Mouse (Mus musculus) embryonic facial prominence, embryonic 11.5 days (tissue): ENCODE results near the gene Agbl3. TPM values are rescaled to one million over a fixed set of nuclear protein-coding genes. Genes with fewer than 3 reads are reported as not detected.

ENCODE experiments used
- ATAC-seq: fragments of 200-750 bp; cut with Nextera tagmentation; replicated peaks from 2 replicates; pipeline ENCODE4 v1.8.0; 2017; ENCODE audit warnings: low read depth; ENCODE audit not compliant: insufficient number of reproducible peaks, low FRiP score, low TSS enrichment
- DNase-seq: peaks from one replicate; pipeline ENCODE4 v3.0.0-alpha.2; 2015; ENCODE audit warnings: low spot score
- H3K27ac ChIP-seq: fragments of 300-500 bp; sonication (generic); replicated peaks from 2 replicates; pipeline ENCODE4 v1.5.1; 2014; ENCODE audit warnings: mild to moderate bottlenecking, low read depth, low read length, control low read depth
- H3K27me3 ChIP-seq: fragments of 300-500 bp; sonication (generic); 2 replicates; pipeline ENCODE4 v1.6.1; 2014; ENCODE audit warnings: mild to moderate bottlenecking, low read length, moderate library complexity, mixed read lengths; ENCODE audit not compliant: control insufficient read depth, insufficient read depth
- H3K36me3 ChIP-seq: fragments of 300-500 bp; sonication (generic); replicated peaks from 2 replicates; pipeline ENCODE4 v1.6.1; 2014; ENCODE audit warnings: low read depth, mild to moderate bottlenecking, low read length, moderate library complexity, mixed read lengths; ENCODE audit not compliant: control insufficient read depth, insufficient read depth
- H3K4me1 ChIP-seq: fragments of 300-500 bp; sonication (generic); 2 replicates; pipeline ENCODE4 v1.6.1; 2014; ENCODE audit warnings: low read length, mixed read lengths; ENCODE audit not compliant: control insufficient read depth, insufficient read depth
- H3K4me2 ChIP-seq: fragments of 300-500 bp; sonication (generic); 2 replicates; pipeline ENCODE4 v1.6.1; 2014; ENCODE audit warnings: low read depth, mild to moderate bottlenecking, control low read depth, low read length, moderate library complexity
- H3K4me3 ChIP-seq: fragments of 300-500 bp; sonication (generic); 2 replicates; pipeline ENCODE4 v1.5.1; 2014; ENCODE audit warnings: low read depth, low read length, control low read depth
- H3K9ac ChIP-seq: fragments of 300-500 bp; sonication (generic); replicated peaks from 2 replicates; pipeline ENCODE4 v1.6.1; 2014; ENCODE audit warnings: mild to moderate bottlenecking, control low read depth, low read length
- H3K9me3 ChIP-seq: fragments of 300-500 bp; sonication (generic); replicated peaks from 2 replicates; pipeline ENCODE4 v1.6.1; 2016; ENCODE audit warnings: mild to moderate bottlenecking, low read length, inconsistent platforms, mixed read lengths; ENCODE audit not compliant: control insufficient read depth
- WGBS: fragments of 180-500 bp; shearing (Covaris S2); extraction: QIAGEN DNeasy Blood & Tissue Kit; methylation state at CpG from one replicate; pipeline ENCODE4 v1.1.7; 2014; 5-methylcytosine and 5-hydroxymethylcytosine counted together
- polyA plus RNA-seq: library from polyadenylated mRNA; unstranded; fragments of >200 nt; fragmentation: Nextera tagmentation; extraction: Ambion mirVana; gene quantifications from 2 replicates; pipeline ENCODE4 v1.2.1, GENCODE M21; 2014

The Agbl3 gene
- polyA plus RNA-seq, 1 experiment from 2014 or later, result 5.2 TPM

GRCm38 (mm10) chr6:34770491-34770890 lies 9.7 kb upstream of the Agbl3 start:
- H3K27ac ChIP-seq, result no peak overlapping the region
- DNase-seq, result no peak
- H3K4me2 ChIP-seq, result no peak overlapping the region
- WGBS, result 91% methylated on average over 6 of the region's 6 CpGs
- H3K27me3 ChIP-seq, result no peaks in the 10 kb centered on the region
- H3K9ac ChIP-seq, result no peak overlapping the region
- H3K9me3 ChIP-seq, result no peaks in the 10 kb centered on the region
- no peaks in the 10 kb centered on the region for H3K4me1 ChIP-seq
- H3K4me3 ChIP-seq, result no peak overlapping the region
- H3K36me3 ChIP-seq, result no peaks in the 10 kb centered on the region; the same call in none of the 2 replicates
- no peak for ATAC-seq

- H3K27me3 ChIP-seq, result no peaks in the 10 kb centered on the region
- DNase-seq (no peak), ATAC-seq (no peak)
- H3K9me3 ChIP-seq, result no peaks in the 10 kb centered on the region
- H3K36me3 ChIP-seq, result no peaks in the 10 kb centered on the region; the same call in none of the 2 replicates
- H3K27ac ChIP-seq, result no peak overlapping the region
- H3K4me2 ChIP-seq, result no peak overlapping the region
- H3K4me3 ChIP-seq, result no peak overlapping the region
- H3K9ac ChIP-seq, result no peak overlapping the region
- no peaks in the 10 kb centered on the region for H3K4me1 ChIP-seq
Observed at GRCm38 (mm10) chr6:34776396-34776795, 3.8 kb upstream of the Agbl3 start.

DNA sequence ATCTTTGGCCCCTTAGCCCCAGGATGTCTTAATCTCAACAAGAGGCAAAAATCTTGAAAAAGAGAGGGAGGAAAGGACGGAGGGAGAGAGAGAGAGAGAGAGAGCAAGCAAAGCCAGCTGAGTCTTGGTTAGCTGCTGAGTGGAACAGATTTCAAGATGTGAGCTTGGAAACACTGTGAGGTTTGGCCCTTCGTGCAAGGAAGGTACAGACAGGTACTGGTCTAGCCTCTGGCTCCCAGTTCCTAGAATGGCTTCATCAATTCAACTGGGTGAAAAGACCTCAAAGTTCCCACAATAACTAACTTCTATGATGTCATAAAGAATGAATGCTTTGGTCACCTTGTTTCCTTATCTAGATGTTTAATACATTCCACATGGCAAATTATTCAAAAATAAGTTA lies 3.1 kb upstream of the Agbl3 start:
- Histone ChIP-seq H3K4me3 (no peak overlapping the region), H3K9me3 (no peaks in the 10 kb centered on the region), H3K9ac (no peak overlapping the region), H3K27me3 (no peaks in the 10 kb centered on the region), H3K27ac (no peak overlapping the region), H3K36me3 (no peaks in the 10 kb centered on the region; the same call in 1 of the 2 replicates), H3K4me1 (no peaks in the 10 kb centered on the region), H3K4me2 (no peak overlapping the region)
- 77% methylated on average over 2 of the region's 2 CpGs for WGBS
- DNase-seq, result no peak
- no peak for ATAC-seq

- ATAC-seq (no peak), DNase-seq (peak; percentile 30)
- H3K4me3 ChIP-seq, result no peak overlapping the region
- no peak overlapping the region for H3K27ac ChIP-seq
- H3K9me3 ChIP-seq, result no peaks in the 10 kb centered on the region
- no peak overlapping the region for H3K4me2 ChIP-seq
- no peaks in the 10 kb centered on the region for H3K27me3 ChIP-seq
- WGBS, result 73% methylated on average over 10 of the region's 10 CpGs
- no peak overlapping the region for H3K9ac ChIP-seq
- no peaks in the 10 kb centered on the region; the same call in 1 of the 2 replicates for H3K36me3 ChIP-seq
- no peaks in the 10 kb centered on the region for H3K4me1 ChIP-seq
Observed at GRCm38 (mm10) chr6:34777981-34778668, 2.1 kb upstream of the Agbl3 start.

- WGBS, result 5% methylated on average over 13 of the region's 13 CpGs
- no peaks in the 10 kb centered on the region for H3K27me3 ChIP-seq
- no peaks in the 10 kb centered on the region for H3K36me3 ChIP-seq
- DNase-seq (no peak), ATAC-seq (no peak)
- no peaks in the 10 kb centered on the region for H3K4me1 ChIP-seq
- H3K4me2 ChIP-seq, result peak overlapping the region; percentile 79
- no peaks in the 10 kb centered on the region for H3K9me3 ChIP-seq
- peak overlapping the region; percentile 88 for H3K27ac ChIP-seq
- peak overlapping the region; percentile 59 for H3K4me3 ChIP-seq
- peak overlapping the region; percentile 94 for H3K9ac ChIP-seq
Observed at GRCm38 (mm10) chr6:34780943-34781289, 684 bp downstream of the Agbl3 start.

DNA sequence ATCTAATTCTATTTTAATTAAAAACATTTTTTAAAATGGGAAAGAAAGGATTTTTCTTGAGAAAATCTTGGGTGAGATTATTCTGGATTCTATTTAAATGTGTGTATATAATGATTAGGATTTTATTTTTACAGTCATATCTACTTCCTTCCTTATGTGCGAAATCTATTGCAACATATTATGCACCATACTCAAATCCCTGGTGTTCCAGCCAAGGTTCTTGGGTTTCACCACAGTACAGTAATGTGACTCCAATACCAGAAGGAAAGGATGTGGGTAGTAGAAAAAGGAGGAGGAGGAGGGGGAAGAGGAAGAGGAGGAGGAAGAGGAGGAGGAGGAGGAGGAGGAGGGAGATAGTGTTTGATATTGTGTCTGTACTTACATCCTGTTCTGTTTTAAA lies 2.3 kb downstream of the Agbl3 start:
- H3K36me3 ChIP-seq, result no peaks in the 10 kb centered on the region
- no peak overlapping the region for H3K4me3 ChIP-seq
- DNase-seq, result no peak
- WGBS, result 72% methylated on average over 1 of the region's 1 CpGs
- no peaks in the 10 kb centered on the region for H3K27me3 ChIP-seq
- no peak overlapping the region for H3K9ac ChIP-seq
- no peaks in the 10 kb centered on the region for H3K9me3 ChIP-seq
- no peak overlapping the region for H3K4me2 ChIP-seq
- ATAC-seq, result no peak
- H3K4me1 ChIP-seq, result no peaks in the 10 kb centered on the region
- no peak overlapping the region for H3K27ac ChIP-seq

GRCm38 (mm10) chr6:34796881-34797280 lies 16.6 kb downstream of the Agbl3 start:
- Histone ChIP-seq H3K9ac (no peak overlapping the region), H3K4me3 (no peak overlapping the region), H3K4me1 (no peaks in the 10 kb centered on the region), H3K4me2 (no peak overlapping the region), H3K27me3 (no peaks in the 10 kb centered on the region), H3K36me3 (no peaks in the 10 kb centered on the region), H3K27ac (no peak overlapping the region), H3K9me3 (no peaks in the 10 kb centered on the region)
- WGBS, result 77% methylated on average over 3 of the region's 3 CpGs
- no peak for DNase-seq
- ATAC-seq, result no peak

DNA sequence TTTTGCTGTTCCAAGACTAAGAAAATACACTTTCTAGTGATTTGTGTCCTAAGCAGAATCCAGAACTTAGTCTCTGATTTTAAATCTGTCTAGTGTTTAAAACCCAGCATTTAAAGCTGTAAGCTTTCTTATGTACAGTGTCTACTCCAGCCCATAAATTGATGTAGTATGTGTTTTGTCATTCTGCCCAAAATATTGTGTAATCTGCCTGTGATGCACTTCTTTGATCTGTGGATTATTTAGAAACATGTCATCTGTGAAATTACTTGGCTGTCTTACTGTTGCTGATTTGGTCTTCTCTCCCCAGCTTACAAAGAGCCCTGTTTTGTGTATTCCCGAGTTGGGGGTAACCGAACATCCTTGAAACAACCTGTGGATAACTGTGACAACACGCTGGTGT lies 17.7 kb downstream of the Agbl3 start:
- no peak for DNase-seq
- WGBS, result 78% methylated on average over 3 of the region's 3 CpGs
- Histone ChIP-seq H3K4me2 (no peak overlapping the region), H3K36me3 (no peaks in the 10 kb centered on the region), H3K27ac (no peak overlapping the region), H3K9ac (no peak overlapping the region), H3K4me1 (no peaks in the 10 kb centered on the region), H3K9me3 (no peaks in the 10 kb centered on the region), H3K27me3 (no peaks in the 10 kb centered on the region), H3K4me3 (no peak overlapping the region)
- no peak for ATAC-seq
